31 mouse cellular contexts compared by ENCODE assay signal in the genomic region with DNA sequence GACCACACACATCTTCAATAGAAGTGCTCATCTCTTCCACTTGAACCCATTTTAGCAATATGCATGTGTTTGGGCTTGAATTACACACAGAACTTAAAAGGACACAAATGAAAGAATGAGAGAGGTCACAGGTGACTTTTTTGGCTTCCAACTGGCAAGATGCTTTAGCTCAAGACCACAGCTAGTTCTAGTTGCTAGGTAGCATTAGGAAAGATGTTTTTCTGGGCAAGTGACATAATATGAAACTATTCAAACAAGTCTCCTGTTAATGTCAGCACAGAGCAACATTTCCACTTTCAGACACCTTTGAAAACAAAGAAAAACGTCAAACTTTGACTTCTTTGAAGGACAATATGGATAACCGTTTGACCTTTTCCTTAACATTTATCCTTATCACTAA.
"Had no signal": no experiment of that assay in that cellular context is flagged by ENCODE, and none has a peak within 500 bp of the region (broad histone marks: within the 10 kb centered on the region; RNA-seq: fewer than 3 reads in every experiment).

No protein-coding gene starts in this region.

- H3K4me1 ChIP-seq: heart, embryonic 12.5 days; heart, embryonic 13.5 days; heart, embryonic 15.5 days; hindbrain, embryonic 10.5 days; hindbrain, embryonic 12.5 days; hindbrain, embryonic 13.5 days; hindbrain, embryonic 15.5 days; intestine, embryonic 15.5 days; kidney, embryonic 15.5 days had no signal

- H3K27me3 ChIP-seq: heart, embryonic 12.5 days; heart, embryonic 13.5 days; heart, embryonic 15.5 days; hindbrain, embryonic 12.5 days; hindbrain, embryonic 13.5 days; hindbrain, embryonic 15.5 days; intestine, embryonic 15.5 days; kidney, embryonic 15.5 days had no signal

- H3K4me3 ChIP-seq: heart, embryonic 12.5 days; heart, embryonic 13.5 days; heart, embryonic 15.5 days; hindbrain, embryonic 10.5 days; hindbrain, embryonic 12.5 days; hindbrain, embryonic 13.5 days; hindbrain, embryonic 15.5 days; intestine, embryonic 15.5 days; kidney, embryonic 15.5 days; layer of hippocampus, adult 2 months; left cerebral cortex, adult 2 months had no signal

- H3K27ac ChIP-seq: heart, embryonic 13.5 days; heart, embryonic 15.5 days; hindbrain, embryonic 10.5 days; hindbrain, embryonic 12.5 days; hindbrain, embryonic 13.5 days; hindbrain, embryonic 14.5 days; hindbrain, embryonic 15.5 days; hindbrain, postnatal 0 days; intestine, embryonic 15.5 days; kidney, embryonic 15.5 days; kidney, postnatal 0 days; layer of hippocampus, adult 2 months; left cerebral cortex, adult 2 months had no signal

- DNase-seq: heart, postnatal 10 days; heart, postnatal 14 days; heart, postnatal 36 days; heart, postnatal 4 days; kidney, adult 11 months; kidney, adult 18-20 months; kidney, adult 2 months; kidney, adult 8-10 months; kidney, adult 9 months; kidney, postnatal 10 days; kidney, postnatal 14 days; kidney, postnatal 25 days; kidney, postnatal 36 days; kidney, postnatal 4 days; layer of hippocampus, adult 9-11 months; layer of hippocampus, postnatal 36 days had no signal

- H3K36me3 ChIP-seq: heart, embryonic 12.5 days; heart, embryonic 13.5 days; heart, embryonic 15.5 days; hindbrain, embryonic 10.5 days; hindbrain, embryonic 12.5 days; hindbrain, embryonic 13.5 days; hindbrain, embryonic 15.5 days; intestine, embryonic 15.5 days; kidney, embryonic 15.5 days had no signal

- H3K4me2 ChIP-seq: heart, embryonic 11.5 days; heart, embryonic 12.5 days; heart, embryonic 13.5 days; heart, embryonic 15.5 days; hindbrain, embryonic 12.5 days; hindbrain, embryonic 13.5 days; hindbrain, embryonic 14.5 days; hindbrain, embryonic 15.5 days; intestine, embryonic 15.5 days; kidney, embryonic 15.5 days had no signal

- H3K9me3 ChIP-seq: heart, embryonic 12.5 days; heart, embryonic 13.5 days; heart, embryonic 15.5 days; hindbrain, embryonic 10.5 days; hindbrain, embryonic 12.5 days; hindbrain, embryonic 13.5 days; hindbrain, embryonic 15.5 days; intestine, embryonic 15.5 days; kidney, embryonic 15.5 days had no signal

- H3K9ac ChIP-seq: heart, embryonic 12.5 days; heart, embryonic 13.5 days; heart, embryonic 15.5 days; hindbrain, embryonic 12.5 days; hindbrain, embryonic 13.5 days; hindbrain, embryonic 14.5 days; hindbrain, embryonic 15.5 days; intestine, embryonic 15.5 days; kidney, embryonic 15.5 days had no signal
